In the genomic region with DNA sequence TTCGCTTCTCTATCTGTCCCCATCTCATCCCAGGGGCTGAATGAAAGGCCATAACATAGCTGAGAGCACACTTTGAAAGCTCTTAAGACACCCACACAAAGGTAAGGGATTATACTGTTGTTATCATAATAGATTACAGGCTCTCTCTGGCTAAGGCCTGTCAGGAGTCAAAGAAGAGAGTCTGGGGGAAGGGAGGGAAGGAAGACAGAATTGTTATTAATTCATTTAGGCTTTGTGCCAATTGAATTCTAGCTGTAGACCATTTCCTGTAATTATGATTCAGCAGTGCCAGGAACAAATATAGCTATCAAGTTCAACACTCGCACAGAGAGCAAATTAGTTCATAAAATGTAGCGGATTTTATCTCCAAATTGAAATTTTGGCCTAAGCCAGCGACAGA, we compare ENCODE assay signal across 15 mouse cellular contexts.
A peak's percentile ranks its signal among the peaks of the same experiment; 100 is the strongest.
DNase-seq lines count a peak whose midpoint lies in the region; ATAC-seq and TF ChIP-seq lines count a peak whose summit lies in the region.
"Had no signal": no experiment of that assay in that cellular context is flagged by ENCODE, and none has a peak within 500 bp of the region (broad histone marks: within the 10 kb centered on the region; RNA-seq: fewer than 3 reads in every experiment).

No protein-coding gene starts in this region.

- no peak for TF ChIP-seq CTCF in kidney, adult 2 months (conservative IDR thresholded peaks at IDR 0.05; ENCODE audit: insufficient read depth, insufficient read length, low read depth, low read length)
- no peak for TF ChIP-seq CTCF in lung, adult 2 months (IDR thresholded peaks at IDR 0.05; ENCODE audit: insufficient read depth, low read length)

- H3K4me1 ChIP-seq in kidney, adult 2 months (ENCODE audit: control insufficient read depth, insufficient read depth, low read length) = no peaks in the 10 kb centered on the region; the same call in 1 of the 2 replicates
- peaks cover 3% of the 10 kb centered on the region; the same call in 1 of the 2 replicates for H3K4me1 ChIP-seq in kidney, embryonic 15.5 days
- H3K4me1 ChIP-seq in lung, embryonic 16.5 days (replicated peaks; ENCODE audit: control insufficient read depth, insufficient read depth, low read length) = peaks cover 8% of the 10 kb centered on the region; the same call in 1 of the 2 replicates
- no peaks in the 10 kb centered on the region for H3K4me1 ChIP-seq in lung, adult 2 months (ENCODE audit: control insufficient read depth, insufficient read depth, low read length)
- H3K4me1 ChIP-seq in forebrain, embryonic 16.5 days (replicated peaks; ENCODE audit: control insufficient read depth, insufficient read depth, low read length) = peaks cover 8% of the 10 kb centered on the region
- H3K4me1 ChIP-seq: liver, embryonic 12.5 days; midbrain, embryonic 15.5 days; neural tube, embryonic 12.5 days had no signal

- no peak overlapping the region for H3K4me2 ChIP-seq in kidney, embryonic 15.5 days
- H3K4me2 ChIP-seq in lung, embryonic 16.5 days (ENCODE audit: low read depth, low read length) = no peak overlapping the region
- no peak overlapping the region for H3K4me2 ChIP-seq in forebrain, embryonic 16.5 days (ENCODE audit: low read length)
- H3K4me2 ChIP-seq: liver, embryonic 12.5 days; midbrain, embryonic 15.5 days; neural tube, embryonic 12.5 days had no signal

- H3K9ac ChIP-seq in kidney, embryonic 15.5 days = no peak overlapping the region
- H3K9ac ChIP-seq in lung, embryonic 16.5 days (ENCODE audit: low read length) = no peak overlapping the region
- no peak overlapping the region for H3K9ac ChIP-seq in forebrain, embryonic 16.5 days (replicated peaks; ENCODE audit: low read depth, low read length)
- H3K9ac ChIP-seq: liver, embryonic 12.5 days; midbrain, embryonic 15.5 days; neural tube, embryonic 12.5 days had no signal

- H3K4me3 ChIP-seq in kidney, adult 2 months (ENCODE audit: insufficient read depth, low read depth, low read length) = no peak overlapping the region
- H3K4me3 ChIP-seq in kidney, embryonic 15.5 days (replicated peaks) = no peak overlapping the region
- H3K4me3 ChIP-seq in lung, embryonic 16.5 days (ENCODE audit: low read length) = no peak overlapping the region
- no peak overlapping the region for H3K4me3 ChIP-seq in lung, adult 2 months (replicated peaks; ENCODE audit: extremely low read depth, low read depth, low read length)
- no peak overlapping the region for H3K4me3 ChIP-seq in forebrain, embryonic 16.5 days (replicated peaks; ENCODE audit: low read length)
- H3K4me3 ChIP-seq: heart, adult 2 months; liver, embryonic 12.5 days; midbrain, embryonic 15.5 days; neural tube, embryonic 12.5 days had no signal

- no peak overlapping the region for H3K27ac ChIP-seq in kidney, adult 2 months (ENCODE audit: insufficient read depth, low read depth, low read length)
- H3K27ac ChIP-seq in kidney, embryonic 15.5 days = no peak overlapping the region
- no peak overlapping the region for H3K27ac ChIP-seq in lung, embryonic 16.5 days (ENCODE audit: low read length)
- no peak overlapping the region for H3K27ac ChIP-seq in forebrain, embryonic 16.5 days (ENCODE audit: low read length)
- H3K27ac ChIP-seq: heart, adult 2 months; liver, embryonic 12.5 days; macrophage; midbrain, embryonic 15.5 days; neural tube, embryonic 12.5 days had no signal

- 51% methylated on average over 4 of the region's 4 CpGs for WGBS in kidney, adult 2 months
- WGBS in kidney, embryonic 15.5 days = 54% methylated on average over 4 of the region's 4 CpGs
- WGBS in lung, embryonic 16.5 days = 41% methylated on average over 4 of the region's 4 CpGs
- 45% methylated on average over 4 of the region's 4 CpGs for WGBS in lung, adult 2 months
- WGBS in forebrain, embryonic 16.5 days = 37% methylated on average over 4 of the region's 4 CpGs

- no peaks in the 10 kb centered on the region for H3K36me3 ChIP-seq in kidney, adult 2 months (ENCODE audit: control insufficient read depth, insufficient read depth, low read length)
- H3K36me3 ChIP-seq in kidney, embryonic 15.5 days = no peaks in the 10 kb centered on the region
- no peaks in the 10 kb centered on the region for H3K36me3 ChIP-seq in lung, embryonic 16.5 days (ENCODE audit: control insufficient read depth, insufficient read depth, low read length)
- H3K36me3 ChIP-seq in forebrain, embryonic 16.5 days (ENCODE audit: control insufficient read depth, insufficient read depth) = no peaks in the 10 kb centered on the region
- H3K36me3 ChIP-seq: liver, embryonic 12.5 days; midbrain, embryonic 15.5 days; neural tube, embryonic 12.5 days had no signal

- no peak for TF ChIP-seq POLR2A in kidney, adult 2 months (IDR thresholded peaks at IDR 0.05; ENCODE audit: low read depth, low read length)
- no peak for TF ChIP-seq POLR2A in lung, adult 2 months (IDR thresholded peaks at IDR 0.05; ENCODE audit: borderline replicate concordance, extremely low read depth, low read depth, low read length)

- H3K27me3 ChIP-seq in kidney, adult 2 months (replicated peaks; ENCODE audit: control insufficient read depth, insufficient read depth, low read length) = no peaks in the 10 kb centered on the region
- no peaks in the 10 kb centered on the region for H3K27me3 ChIP-seq in kidney, embryonic 15.5 days
- H3K27me3 ChIP-seq in lung, embryonic 16.5 days (ENCODE audit: control insufficient read depth, insufficient read depth, low read depth, low read length) = no peaks in the 10 kb centered on the region
- H3K27me3 ChIP-seq in forebrain, embryonic 16.5 days (replicated peaks; ENCODE audit: control insufficient read depth, insufficient read depth, low read length) = no peaks in the 10 kb centered on the region
- H3K27me3 ChIP-seq: liver, embryonic 12.5 days; midbrain, embryonic 15.5 days; neural tube, embryonic 12.5 days had no signal

- no peaks in the 10 kb centered on the region for H3K9me3 ChIP-seq in kidney, embryonic 15.5 days (replicated peaks)
- H3K9me3 ChIP-seq in lung, embryonic 16.5 days (ENCODE audit: control insufficient read depth, low read length) = no peaks in the 10 kb centered on the region
- no peaks in the 10 kb centered on the region for H3K9me3 ChIP-seq in forebrain, embryonic 16.5 days (ENCODE audit: control insufficient read depth, low read length)
- H3K9me3 ChIP-seq: liver, embryonic 12.5 days; midbrain, embryonic 15.5 days; neural tube, embryonic 12.5 days had no signal

- peak; percentile 33 for DNase-seq in kidney, adult 2 months
- no peak for DNase-seq in lung, adult 2 months
- peak; percentile 70 for DNase-seq in MN1 (ENCODE audit: low spot score)
- DNase-seq in retina, postnatal 1 day = no peak
- DNase-seq: adrenal gland, postnatal 25 days; cerebellum, postnatal 10 days; heart, adult 2 months; layer of hippocampus, postnatal 36 days had no signal

- no peak for ATAC-seq in kidney, embryonic 15.5 days (replicated peaks; ENCODE audit: low FRiP score)
- peak; percentile 63 for ATAC-seq in lung, embryonic 16.5 days (ENCODE audit: low read depth)
- ATAC-seq in forebrain, embryonic 16.5 days = peak; percentile 87
- ATAC-seq: liver, embryonic 12.5 days; midbrain, embryonic 15.5 days had no signal

Comparison
In these comparisons a context has a peak if more than half of its experiments do, and no peak if none do; other contexts are left out.
1. DNase-seq: peak in kidney, adult 2 months (single experiment) and MN1 (single experiment); none in lung, adult 2 months (single experiment) and retina, postnatal 1 day (single experiment).